ENCODE assay signal across 9 mouse cellular contexts in genomic region chr15:78320825-78321496, GRCm38 (mm10). TPM values are rescaled to one million over a fixed set of nuclear protein-coding genes. Genes with fewer than 3 reads are reported as not detected.
A peak's percentile ranks its signal among the peaks of the same experiment; 100 is the strongest.
DNase-seq lines count a peak whose midpoint lies in the region; ATAC-seq lines count a peak whose summit lies in the region.
"Had no signal": no experiment of that assay in that cellular context is flagged by ENCODE, and none has a peak within 500 bp of the region (broad histone marks: within the 10 kb centered on the region; RNA-seq: fewer than 3 reads in every experiment).

No protein-coding gene starts in this region.

- WGBS in kidney, embryonic 14.5 days: 14% methylated on average over 5 of the region's 5 CpGs
- 11% methylated on average over 5 of the region's 5 CpGs for WGBS in limb, embryonic 15.5 days

- H3K27me3 ChIP-seq in kidney, embryonic 14.5 days (ENCODE audit: control insufficient read depth, insufficient read depth, low read length): no peaks in the 10 kb centered on the region
- H3K27me3 ChIP-seq in limb, embryonic 15.5 days: no peaks in the 10 kb centered on the region
- H3K27me3 ChIP-seq: embryonic facial prominence, embryonic 12.5 days had no signal

- H3K9me3 ChIP-seq in kidney, embryonic 14.5 days (ENCODE audit: control insufficient read depth, low read length): no peaks in the 10 kb centered on the region
- H3K9me3 ChIP-seq in limb, embryonic 15.5 days: no peaks in the 10 kb centered on the region
- H3K9me3 ChIP-seq: embryonic facial prominence, embryonic 12.5 days had no signal

- no peak overlapping the region; the same call in 1 of the 2 replicates for H3K27ac ChIP-seq in kidney, embryonic 14.5 days (ENCODE audit: low read depth, low read length)
- no peak overlapping the region; the same call in 1 of the 2 replicates for H3K27ac ChIP-seq in limb, embryonic 15.5 days
- H3K27ac ChIP-seq: embryonic facial prominence, embryonic 12.5 days had no signal

- peak; percentile 77 for ATAC-seq in common myeloid progenitor, adult 5-6 weeks (replicated peaks; ENCODE audit: low read depth, poor library complexity, severe bottlenecking)
- peak; percentile 75 for ATAC-seq in kidney, embryonic 14.5 days (ENCODE audit: low FRiP score, low TSS enrichment)
- ATAC-seq in limb, embryonic 15.5 days (ENCODE audit: insufficient number of reproducible peaks, low FRiP score, low TSS enrichment, low read depth): peak; percentile 63

- H3K4me3 ChIP-seq in kidney, embryonic 14.5 days (ENCODE audit: low read length): no peak overlapping the region
- no peak overlapping the region for H3K4me3 ChIP-seq in limb, embryonic 15.5 days
- H3K4me3 ChIP-seq: embryonic facial prominence, embryonic 12.5 days had no signal

- H3K9ac ChIP-seq in kidney, embryonic 14.5 days (ENCODE audit: low read depth, low read length): no peak overlapping the region
- no peak overlapping the region for H3K9ac ChIP-seq in limb, embryonic 15.5 days
- H3K9ac ChIP-seq: embryonic facial prominence, embryonic 12.5 days had no signal

- H3K4me2 ChIP-seq in kidney, embryonic 14.5 days (replicated peaks; ENCODE audit: low read depth, low read length): no peak overlapping the region
- H3K4me2 ChIP-seq in limb, embryonic 15.5 days: no peak overlapping the region
- H3K4me2 ChIP-seq: embryonic facial prominence, embryonic 12.5 days had no signal

- 0 out of 2 replicates have a peak, but pooled peaks cover 2% of the 10 kb centered on the region for H3K4me1 ChIP-seq in kidney, embryonic 14.5 days (ENCODE audit: control insufficient read depth, insufficient read depth, low read length)
- H3K4me1 ChIP-seq in limb, embryonic 15.5 days: no peaks in the 10 kb centered on the region
- H3K4me1 ChIP-seq: embryonic facial prominence, embryonic 12.5 days had no signal

- DNase-seq in urinary bladder, adult 18-20 months (ENCODE audit: low spot score in 2 of 2): peak; percentile 46 to 61
- no peak for DNase-seq in urinary bladder, adult 2 months (ENCODE audit: low spot score)
- peak; percentile 89 to 90 for DNase-seq in heart, adult 18-20 months
- DNase-seq in neural tube, embryonic 10.5 days (ENCODE audit: extremely low spot score, low spot score): peak; percentile 63
- DNase-seq in telencephalon, adult 2 months (ENCODE audit: low read depth, low spot score): peak; percentile 39

- H3K36me3 ChIP-seq in kidney, embryonic 14.5 days (ENCODE audit: control insufficient read depth, insufficient read depth, low read length): no peaks in the 10 kb centered on the region
- H3K36me3 ChIP-seq in limb, embryonic 15.5 days: no peaks in the 10 kb centered on the region
- H3K36me3 ChIP-seq: embryonic facial prominence, embryonic 12.5 days had no signal

RNA-seq across cellular contexts. Expression of gene Csf2rb, which starts 4.6 kb away (rescaled TPM):
- 5.9 and 6.8 TPM in 2 replicates for polyA plus RNA-seq in urinary bladder, adult 2 months (2012; rRNA removed)
- total RNA-seq in common myeloid progenitor, adult 5-6 weeks (2017): 18.1 and 33.5 TPM in 2 replicates
- 1 to 10 TPM in 1 of 2 experiments, under 1 TPM in 1; 0.87 to 5.0 TPM for total RNA-seq in heart, adult 18-20 months (2021)
- 0.41 and 0.89 TPM in 2 replicates for polyA plus RNA-seq in kidney, embryonic 14.5 days (2014; fragmentation: Nextera tagmentation; extraction: Ambion mirVana)
- polyA plus RNA-seq in limb, embryonic 15.5 days (2015; fragmentation: Nextera tagmentation; extraction: Ambion mirVana): 5.6 and 6.0 TPM in 2 replicates

RNA-seq across cellular contexts. Expression of gene Csf2rb2, which starts 15.4 kb away (rescaled TPM):
- 6.5 and 7.3 TPM in 2 replicates for polyA plus RNA-seq in urinary bladder, adult 2 months (2012; rRNA removed)
- total RNA-seq in common myeloid progenitor, adult 5-6 weeks (2017): 1.2 and 2.4 TPM in 2 replicates
- 1 to 10 TPM in 1 of 2 experiments, under 1 TPM in 1; 0.37 to 2.5 TPM for total RNA-seq in heart, adult 18-20 months (2021)
- 0.14 and 0.28 TPM in 2 replicates for polyA plus RNA-seq in kidney, embryonic 14.5 days (2014; fragmentation: Nextera tagmentation; extraction: Ambion mirVana)
- polyA plus RNA-seq in limb, embryonic 15.5 days (2015; fragmentation: Nextera tagmentation; extraction: Ambion mirVana): 0.70 and 1.1 TPM in 2 replicates
